Mouse (Mus musculus): ENCODE data around the gene Slc25a18.

GRCm38 (mm10) chr6:120798019-120798418 is 24.6 kb downstream of the Slc25a18 start:
- TF ChIP-seq CTCF (IDR thresholded peaks at IDR 0.05; ENCODE audit: borderline replicate concordance, insufficient read depth, low read depth, low read length) = no peak
- TF ChIP-seq POLR2A (IDR thresholded peaks at IDR 0.05; ENCODE audit: borderline replicate concordance, insufficient read depth, low read length) = no peak

All from cerebellum, adult 2 months (tissue).